Mouse (Mus musculus): ENCODE results near the gene Olfr1509.

- TF ChIP-seq CTCF (IDR thresholded peaks at IDR 0.05; ENCODE audit: insufficient read depth, low read length): no peak
- no peak for TF ChIP-seq POLR2A (IDR thresholded peaks at IDR 0.05; ENCODE audit: borderline replicate concordance, extremely low read depth, low read depth, low read length)
Observed at GRCm38 (mm10) chr14:52397279-52397678, 45.5 kb upstream of the Olfr1509 start, which contains the start of gene Olfr1511.
